Mouse (Mus musculus) brown adipose tissue, adult 24 weeks (tissue): Measurements from ENCODE around the gene Ran. TPM values are rescaled to one million over a fixed set of nuclear protein-coding genes. Genes with fewer than 3 reads are reported as not detected.

Experiments
- H3K27ac ChIP-seq: fragments of 200-500 bp; replicated peaks from 2 replicates; pipeline ENCODE4 v1.5.1; 2012; ENCODE audit warnings: low read depth, mild to moderate bottlenecking, low read length
- H3K4me1 ChIP-seq: fragments of 200-500 bp; 2 replicates; pipeline ENCODE4 v1.6.1; 2012; ENCODE audit warnings: low read length, mixed read lengths; ENCODE audit not compliant: control insufficient read depth, insufficient read depth, insufficient read length
- H3K4me3 ChIP-seq: fragments of 200-500 bp; 2 replicates; pipeline ENCODE4 v1.5.1; 2012; ENCODE audit warnings: low read depth, mild to moderate bottlenecking, low read length, moderate library complexity; ENCODE audit not compliant: insufficient read depth
- polyA plus RNA-seq: library from polyadenylated mRNA; stranded (reverse); fragments of >200 nt; gene quantifications from 2 replicates; pipeline ENCODE4 v1.2.4, GENCODE M21; 2012; ENCODE audit not compliant: missing spikeins, insufficient read depth, insufficient read length

Gene Ran
- polyA plus RNA-seq, 1 experiment, result 71.5 TPM

GRCm38 (mm10) chr5:129006031-129006788 lies 13.7 kb upstream of the Ran start:
- H3K4me1 ChIP-seq, result peaks cover 11% of the 10 kb centered on the region
- peak overlapping the region; percentile 68 for H3K27ac ChIP-seq
- peak overlapping the region; percentile 44 for H3K4me3 ChIP-seq

DNA sequence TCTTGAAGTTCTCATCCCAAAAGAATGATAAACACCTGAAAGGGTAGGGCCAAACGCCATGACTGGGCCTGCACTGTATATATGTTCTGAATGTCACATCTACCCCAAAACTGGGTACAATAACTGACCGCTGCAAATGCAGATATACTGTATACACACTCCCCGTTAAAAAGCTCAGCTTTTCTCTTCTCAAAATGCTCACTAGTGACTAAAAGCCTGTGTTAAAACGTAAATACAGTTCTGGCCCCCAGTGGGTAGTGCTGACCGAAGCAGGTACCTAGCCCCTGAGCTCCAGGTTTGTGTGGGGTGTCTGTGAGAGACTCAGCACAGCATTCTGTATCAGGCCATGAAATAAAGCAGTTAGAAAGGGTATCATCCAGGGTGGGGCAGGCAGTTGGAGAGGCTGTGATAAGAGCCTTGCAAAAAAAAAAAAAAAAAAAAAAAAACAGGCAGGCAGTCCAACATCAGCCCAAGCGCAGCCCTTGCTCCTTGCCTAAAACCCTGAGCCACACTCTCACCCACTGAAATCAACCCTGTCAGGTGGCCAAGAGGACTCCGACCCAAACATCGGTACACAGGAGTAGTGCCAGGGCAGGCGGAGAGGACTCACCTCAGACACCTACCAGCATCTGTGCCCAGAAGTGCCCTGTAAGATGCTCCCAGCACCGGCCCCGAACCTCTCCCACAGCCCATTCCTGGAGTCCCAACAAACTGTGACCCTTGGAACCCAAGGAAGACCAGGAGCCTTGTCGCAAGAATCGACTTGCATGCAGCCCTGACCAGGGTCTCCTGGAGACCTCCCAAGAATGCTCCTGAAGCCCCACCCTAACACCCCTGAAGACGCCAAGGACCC lies 12.5 kb upstream of the Ran start:
- Histone ChIP-seq H3K4me3 (peak overlapping the region; percentile 90), H3K27ac (peak overlapping the region; percentile 55; the same call in 1 of the 2 replicates), H3K4me1 (peaks cover 7% of the 10 kb centered on the region)

DNA sequence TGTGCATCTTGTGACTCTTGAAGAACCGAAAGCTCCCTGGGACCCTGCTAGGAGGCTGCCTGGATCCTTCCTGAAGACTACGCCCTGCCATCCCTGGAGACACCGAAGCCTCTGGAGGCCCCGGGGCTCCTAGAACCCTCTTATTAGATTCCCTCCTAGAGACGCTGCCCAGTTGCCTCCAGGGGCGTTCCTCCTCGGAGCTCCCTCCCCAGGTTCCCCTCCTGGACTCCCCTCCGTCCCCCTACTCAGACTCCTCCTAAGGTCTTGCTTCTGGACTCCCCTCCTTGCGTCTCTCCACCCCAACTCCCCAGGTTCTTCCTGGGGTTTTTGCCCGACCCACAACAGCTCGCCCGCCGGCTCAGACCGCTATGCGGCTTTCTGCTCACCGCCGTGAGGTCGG lies 11.9 kb upstream of the Ran start:
- H3K27ac ChIP-seq, result peak overlapping the region; percentile 55
- peak overlapping the region; percentile 90 for H3K4me3 ChIP-seq
- peaks cover 3% of the 10 kb centered on the region for H3K4me1 ChIP-seq

DNA sequence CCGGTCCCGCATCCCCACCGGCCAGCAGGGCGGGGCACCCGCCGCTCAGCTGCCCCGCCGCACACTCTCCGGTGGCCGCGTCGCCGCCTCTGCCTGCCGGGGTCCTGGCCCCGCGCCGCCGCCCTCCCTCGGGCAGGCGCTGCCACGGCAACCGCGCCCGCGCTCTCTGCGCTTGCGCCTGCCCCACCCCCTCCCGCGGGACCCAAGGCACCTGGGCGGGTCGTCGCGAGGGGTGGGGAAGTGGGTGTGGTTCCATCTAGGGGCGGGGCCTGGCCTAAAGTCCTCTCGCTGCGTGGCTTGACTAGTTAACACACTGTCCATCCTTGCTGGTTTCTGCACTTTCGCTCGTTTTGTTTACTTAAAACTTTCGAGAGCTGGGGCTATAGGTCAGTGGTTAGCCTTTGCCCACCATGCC lies 11.4 kb upstream of the Ran start, which contains the start of gene Stx2:
Gene Stx2 (minus strand): TSS at position 163 of the 415 bp plus-strand sequence.
- Histone ChIP-seq H3K27ac (peak within 1 kb of the TSS; percentile 55), H3K4me3 (peak within 1 kb of the TSS; percentile 90), H3K4me1 (peaks cover 3% of the 10 kb centered on the region)

GRCm38 (mm10) chr5:129009577-129009976 lies 10.3 kb upstream of the Ran start:
- H3K4me1 ChIP-seq, result peaks cover 3% of the 10 kb centered on the region
- no peak overlapping the region for H3K27ac ChIP-seq
- H3K4me3 ChIP-seq, result no peak overlapping the region

- Histone ChIP-seq H3K4me3 (no peak overlapping the region), H3K27ac (no peak overlapping the region), H3K4me1 (no peaks in the 10 kb centered on the region; the same call in 1 of the 2 replicates)
These were observed 8.9 kb upstream of the Ran start for GRCm38 (mm10) chr5:129010937-129011336.

GRCm38 (mm10) chr5:129015020-129015419 lies 4.8 kb upstream of the Ran start:
- H3K4me3 ChIP-seq, result no peak overlapping the region
- H3K4me1 ChIP-seq, result peaks cover 2% of the 10 kb centered on the region; the same call in 1 of the 2 replicates
- no peak overlapping the region for H3K27ac ChIP-seq

GRCm38 (mm10) chr5:129015540-129015939 lies 4.3 kb upstream of the Ran start:
- Histone ChIP-seq H3K27ac (no peak overlapping the region), H3K4me3 (no peak overlapping the region), H3K4me1 (peaks cover 2% of the 10 kb centered on the region; the same call in 1 of the 2 replicates)

DNA sequence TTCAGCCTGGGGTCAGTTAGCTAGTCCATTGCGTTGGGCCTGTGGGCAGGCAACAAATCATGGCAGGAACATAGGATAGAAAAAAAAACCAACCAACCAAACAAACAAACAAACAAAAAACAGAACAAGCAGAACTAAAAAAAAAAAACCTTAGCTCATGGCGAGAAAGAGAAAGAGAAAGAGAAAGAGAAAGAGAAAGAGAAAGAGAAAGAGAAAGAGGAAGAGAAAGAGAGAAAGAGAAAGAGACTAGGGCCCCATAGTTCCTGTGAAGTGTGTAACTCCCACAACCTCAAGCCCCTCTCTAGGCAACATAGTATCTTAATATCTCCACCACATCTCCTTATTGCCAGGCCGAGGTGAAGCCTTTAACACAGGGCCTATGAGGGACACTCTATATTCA lies 3.5 kb upstream of the Ran start:
- no peak overlapping the region for H3K27ac ChIP-seq
- H3K4me3 ChIP-seq, result no peak overlapping the region
- peaks cover 4% of the 10 kb centered on the region for H3K4me1 ChIP-seq

DNA sequence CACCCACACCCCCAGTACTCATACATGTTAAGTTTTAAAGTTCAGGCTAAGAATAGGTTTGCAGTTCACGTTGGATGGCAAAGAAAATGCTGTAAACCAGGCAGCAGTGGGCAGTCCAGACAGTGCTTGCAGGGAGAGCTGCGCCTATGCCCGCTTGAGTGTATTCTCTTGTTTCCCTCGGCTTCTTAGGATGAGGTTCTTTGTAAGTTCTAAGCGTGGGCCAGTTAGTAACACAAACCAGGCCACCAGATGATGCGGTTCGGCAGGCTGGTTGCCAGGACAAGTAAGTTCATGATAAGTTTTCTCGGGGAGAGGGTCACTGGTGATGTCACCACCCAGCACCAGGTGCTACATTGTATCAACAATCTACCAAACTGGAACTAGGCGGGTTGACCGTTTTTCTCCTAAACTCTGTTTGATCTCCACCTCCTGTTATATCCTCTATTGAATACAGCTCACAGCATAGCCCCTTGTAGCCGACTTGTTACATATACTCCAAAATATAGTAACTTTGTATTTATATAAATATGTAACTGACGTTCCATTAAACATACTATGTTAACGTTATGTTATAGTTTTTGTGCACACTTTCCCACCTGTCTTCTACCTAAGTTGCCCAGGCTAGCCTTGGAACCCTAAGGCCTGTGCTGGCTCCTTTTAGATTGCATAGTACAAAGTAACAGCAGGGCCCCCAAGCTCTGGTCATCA lies 933 bp upstream of the Ran start:
- H3K4me1 ChIP-seq, result peaks cover 6% of the 10 kb centered on the region
- H3K4me3 ChIP-seq, result peak overlapping the region; percentile 73
- H3K27ac ChIP-seq, result peak overlapping the region; percentile 63

- H3K4me1 ChIP-seq, result peaks cover 6% of the 10 kb centered on the region
- peak overlapping the region; percentile 87 for H3K4me3 ChIP-seq
- peak overlapping the region; percentile 85 for H3K27ac ChIP-seq
These were observed 415 bp downstream of the Ran start for GRCm38 (mm10) chr5:129020300-129020668.

DNA sequence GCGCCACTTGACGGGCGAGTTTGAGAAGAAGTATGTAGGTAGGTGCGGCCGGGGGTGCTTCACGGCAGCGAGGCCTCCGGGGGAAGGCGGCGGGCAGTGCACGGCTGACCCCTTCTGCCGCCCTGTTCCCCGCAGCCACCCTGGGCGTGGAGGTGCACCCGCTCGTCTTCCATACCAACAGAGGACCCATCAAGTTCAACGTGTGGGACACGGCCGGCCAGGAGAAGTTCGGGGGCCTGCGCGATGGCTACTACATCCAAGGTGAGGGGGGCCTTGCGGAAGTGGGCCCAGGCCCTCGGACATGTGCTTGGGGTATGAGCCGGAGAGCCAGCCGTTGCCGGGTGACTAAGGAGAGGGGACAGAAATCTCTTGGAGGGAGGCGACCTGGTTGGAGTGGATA lies 862 bp downstream of the Ran start:
- Histone ChIP-seq H3K4me1 (peaks cover 6% of the 10 kb centered on the region), H3K4me3 (peak overlapping the region; percentile 87), H3K27ac (peak overlapping the region; percentile 85)

DNA sequence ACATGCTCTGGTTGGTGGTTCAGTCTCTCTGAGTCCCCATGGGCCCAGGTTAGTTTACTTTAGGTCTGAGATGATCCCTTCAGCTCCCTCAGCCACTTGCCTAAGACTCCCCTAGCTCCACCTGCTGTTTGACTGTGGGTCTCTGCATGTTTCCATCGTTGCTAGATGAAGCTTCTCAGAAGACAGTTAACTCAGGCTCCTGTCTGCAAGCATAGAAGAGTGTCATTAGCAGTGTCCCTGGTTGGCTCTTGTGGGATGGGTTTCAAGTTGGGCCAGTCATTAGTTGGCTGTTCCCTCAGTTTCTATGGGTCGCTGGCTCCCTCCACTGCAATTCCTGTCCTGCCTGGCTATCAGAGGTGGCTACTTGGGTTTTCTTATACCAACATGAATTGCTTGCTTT lies 5.2 kb downstream of the Ran start:
- Histone ChIP-seq H3K27ac (no peak overlapping the region), H3K4me1 (peaks cover 4% of the 10 kb centered on the region), H3K4me3 (no peak overlapping the region)

GRCm38 (mm10) chr5:129025725-129026124 lies 5.9 kb downstream of the Ran start:
- Histone ChIP-seq H3K4me3 (no peak overlapping the region), H3K4me1 (peaks cover 4% of the 10 kb centered on the region), H3K27ac (no peak overlapping the region)

GRCm38 (mm10) chr5:129026171-129026570 lies 6.3 kb downstream of the Ran start:
- no peak overlapping the region for H3K4me3 ChIP-seq
- H3K4me1 ChIP-seq, result peaks cover 4% of the 10 kb centered on the region

More at GRCm38 (mm10) chr5:129026171-129026570, 6.3 kb downstream of the Ran start:
- no peak overlapping the region for H3K27ac ChIP-seq
